Mouse (Mus musculus): ENCODE measurements around the gene Med13.

The Med13 gene

GRCm38 (mm10) chr11:86385710-86386282 is 28.4 kb upstream of the Med13 start:
- no peak for TF ChIP-seq GATA4 (IDR thresholded peaks at IDR 0.05; ENCODE audit: insufficient replicate concordance, low read length)

- TF ChIP-seq GATA4 (IDR thresholded peaks at IDR 0.05; ENCODE audit: insufficient replicate concordance, low read length): no peak
These were observed 26.7 kb upstream of the Med13 start for GRCm38 (mm10) chr11:86384141-86384540.

- no peak; the same call in 1 of the 2 replicates for TF ChIP-seq GATA4 (IDR thresholded peaks at IDR 0.05; ENCODE audit: insufficient replicate concordance, low read length)
These were observed 25.2 kb upstream of the Med13 start for GRCm38 (mm10) chr11:86382520-86383157.

GRCm38 (mm10) chr11:86381478-86382091 is 24.2 kb upstream of the Med13 start:
- no peak for TF ChIP-seq GATA4 (IDR thresholded peaks at IDR 0.05; ENCODE audit: insufficient replicate concordance, low read length)

GRCm38 (mm10) chr11:86380521-86381238 is 23.3 kb upstream of the Med13 start:
- no peak for TF ChIP-seq GATA4 (IDR thresholded peaks at IDR 0.05; ENCODE audit: insufficient replicate concordance, low read length)

GRCm38 (mm10) chr11:86378981-86379380 is 21.6 kb upstream of the Med13 start:
- no peak for TF ChIP-seq GATA4 (IDR thresholded peaks at IDR 0.05; ENCODE audit: insufficient replicate concordance, low read length)

GRCm38 (mm10) chr11:86377841-86378240 is 20.4 kb upstream of the Med13 start:
- TF ChIP-seq GATA4 (IDR thresholded peaks at IDR 0.05; ENCODE audit: insufficient replicate concordance, low read length): no peak

- no peak for TF ChIP-seq GATA4 (IDR thresholded peaks at IDR 0.05; ENCODE audit: insufficient replicate concordance, low read length)
These were observed 19.3 kb upstream of the Med13 start for GRCm38 (mm10) chr11:86376707-86377106.

GRCm38 (mm10) chr11:86375086-86375485 is 17.7 kb upstream of the Med13 start:
- TF ChIP-seq GATA4 (IDR thresholded peaks at IDR 0.05; ENCODE audit: insufficient replicate concordance, low read length): no peak

- no peak for TF ChIP-seq GATA4 (IDR thresholded peaks at IDR 0.05; ENCODE audit: insufficient replicate concordance, low read length)
These were observed 13.9 kb upstream of the Med13 start for GRCm38 (mm10) chr11:86371266-86371665.

GRCm38 (mm10) chr11:86369860-86370259 is 12.5 kb upstream of the Med13 start:
- TF ChIP-seq GATA4 (IDR thresholded peaks at IDR 0.05; ENCODE audit: insufficient replicate concordance, low read length): no peak

- TF ChIP-seq GATA4 (IDR thresholded peaks at IDR 0.05; ENCODE audit: insufficient replicate concordance, low read length): no peak; the same call in 1 of the 2 replicates
These were observed 11.6 kb upstream of the Med13 start for GRCm38 (mm10) chr11:86369003-86369402.

GRCm38 (mm10) chr11:86364709-86365452 is 7.5 kb upstream of the Med13 start:
- TF ChIP-seq GATA4 (IDR thresholded peaks at IDR 0.05; ENCODE audit: insufficient replicate concordance, low read length): no peak

GRCm38 (mm10) chr11:86357984-86358528 is 654 bp upstream of the Med13 start:
- no peak for TF ChIP-seq GATA4 (IDR thresholded peaks at IDR 0.05; ENCODE audit: insufficient replicate concordance, low read length)

All from liver, adult (tissue).